Mouse (Mus musculus): ENCODE data around the gene Slc22a17. TPM values are rescaled to one million over a fixed set of nuclear protein-coding genes. Genes with fewer than 3 reads are reported as not detected.

Slc22a17 gene
- total and polyA plus RNA-seq, 2 experiments from 2014 or later = 369 to 606 TPM

DNA sequence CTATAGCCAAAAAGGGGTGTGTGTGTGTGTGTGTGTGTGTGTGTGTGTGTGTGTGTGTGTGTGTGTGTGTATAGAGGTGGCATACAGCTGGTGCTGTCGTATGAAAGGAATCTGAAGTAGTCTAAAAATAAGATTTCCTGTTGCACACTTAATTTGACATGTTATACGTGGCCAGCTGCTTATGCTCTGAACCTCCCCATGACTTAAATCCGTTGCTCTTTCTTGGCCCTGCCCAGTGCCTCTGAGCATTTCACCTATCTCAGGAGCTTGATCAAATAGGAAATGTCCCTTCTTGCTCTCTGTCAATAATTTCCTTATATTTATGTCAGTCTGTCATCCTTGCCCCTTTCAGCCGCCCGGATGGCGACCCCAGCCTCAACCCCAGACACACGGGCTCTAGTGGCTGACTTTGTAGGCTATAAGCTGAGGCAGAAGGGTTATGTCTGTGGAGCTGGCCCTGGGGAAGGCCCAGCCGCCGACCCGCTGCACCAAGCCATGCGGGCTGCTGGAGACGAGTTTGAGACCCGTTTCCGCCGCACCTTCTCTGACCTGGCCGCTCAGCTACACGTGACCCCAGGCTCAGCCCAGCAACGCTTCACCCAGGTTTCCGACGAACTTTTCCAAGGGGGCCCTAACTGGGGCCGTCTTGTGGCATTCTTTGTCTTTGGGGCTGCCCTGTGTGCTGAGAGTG, 28.8 kb downstream of the Slc22a17 start:
- Histone ChIP-seq H3K9me3 (ENCODE audit: low read length) (no peaks in the 10 kb centered on the region), H3K4me2 (ENCODE audit: low read depth, low read length) (peak overlapping the region; percentile 60), H3K9ac (replicated peaks; ENCODE audit: low read length) (peak overlapping the region; percentile 86), H3K36me3 (ENCODE audit: insufficient read depth, low read length) (0 out of 2 replicates have a peak, but pooled peaks cover 4% of the 10 kb centered on the region), H3K4me3 (ENCODE audit: low read length) (peak overlapping the region; percentile 52), H3K27ac (peak overlapping the region; percentile 93), H3K4me1 (ENCODE audit: insufficient read depth, low read length) (peaks cover 7% of the 10 kb centered on the region), H3K27me3 (ENCODE audit: insufficient read depth, low read length) (no peaks in the 10 kb centered on the region)
- ATAC-seq (peak; percentile 5; the same call in 1 of the 2 replicates), DNase-seq (ENCODE audit: low spot score) (no peak)
- 28% methylated on average over 21 of the region's 21 CpGs for WGBS
- no peak for TF ChIP-seq CTCF (IDR thresholded peaks at IDR 0.05; ENCODE audit: low read depth)

GRCm38 (mm10) chr14:54883154-54884021, 29.5 kb downstream of the Slc22a17 start, which contains the start of the genes Bcl2l2 and Gm20521:
Gene Bcl2l2 (plus strand): TSS chr14:54883377.
Gene Gm20521 (plus strand): TSS chr14:54883441.
- Histone ChIP-seq H3K36me3 (ENCODE audit: insufficient read depth, low read length) (0 out of 2 replicates have a peak, but pooled peaks cover 4% of the 10 kb centered on the region), H3K9ac (replicated peaks; ENCODE audit: low read length) (peak within 1 kb of the TSS; percentile 86), H3K27me3 (ENCODE audit: insufficient read depth, low read length) (no peaks in the 10 kb centered on the region), H3K4me3 (ENCODE audit: low read length) (peak within 1 kb of the TSS; percentile 52), H3K27ac (peak within 1 kb of the TSS; percentile 93), H3K4me1 (ENCODE audit: insufficient read depth, low read length) (peaks cover 7% of the 10 kb centered on the region), H3K9me3 (ENCODE audit: low read length) (no peaks in the 10 kb centered on the region), H3K4me2 (ENCODE audit: low read depth, low read length) (peak within 1 kb of the TSS; percentile 60)
- TF ChIP-seq CTCF (IDR thresholded peaks at IDR 0.05; ENCODE audit: low read depth) = no peak
- DNase-seq (ENCODE audit: low spot score) = peak; percentile 92
- WGBS = under 1% methylated on average over 26 of the region's 27 CpGs
- peak; percentile 93 for ATAC-seq

GRCm38 (mm10) chr14:54877048-54877715, 35.8 kb downstream of the Slc22a17 start, which contains the start of gene Ppp1r3e:
Gene Ppp1r3e (minus strand): TSS chr14:54877550.
- under 1% methylated on average over 58 of the region's 61 CpGs for WGBS
- no peaks in the 10 kb centered on the region for H3K27me3 ChIP-seq (ENCODE audit: insufficient read depth, low read length)
- DNase-seq (ENCODE audit: low spot score) = peak; percentile 80
- H3K4me2 ChIP-seq (ENCODE audit: low read depth, low read length) = peak within 1 kb of the TSS; percentile 94
- peak within 1 kb of the TSS; percentile 98 for H3K27ac ChIP-seq
- peak; percentile 86 for ATAC-seq
- no peaks in the 10 kb centered on the region for H3K9me3 ChIP-seq (ENCODE audit: low read length)
- no peaks in the 10 kb centered on the region; the same call in 1 of the 2 replicates for H3K4me1 ChIP-seq (ENCODE audit: insufficient read depth, low read length)
- H3K4me3 ChIP-seq (ENCODE audit: low read length) = peak within 1 kb of the TSS; percentile 77
- H3K36me3 ChIP-seq (ENCODE audit: insufficient read depth, low read length) = no peaks in the 10 kb centered on the region
- peak; percentile 42; the same call in 1 of the 2 replicates for TF ChIP-seq CTCF (IDR thresholded peaks at IDR 0.05; ENCODE audit: low read depth)
- peak within 1 kb of the TSS; percentile 89 for H3K9ac ChIP-seq (replicated peaks; ENCODE audit: low read length)

DNA sequence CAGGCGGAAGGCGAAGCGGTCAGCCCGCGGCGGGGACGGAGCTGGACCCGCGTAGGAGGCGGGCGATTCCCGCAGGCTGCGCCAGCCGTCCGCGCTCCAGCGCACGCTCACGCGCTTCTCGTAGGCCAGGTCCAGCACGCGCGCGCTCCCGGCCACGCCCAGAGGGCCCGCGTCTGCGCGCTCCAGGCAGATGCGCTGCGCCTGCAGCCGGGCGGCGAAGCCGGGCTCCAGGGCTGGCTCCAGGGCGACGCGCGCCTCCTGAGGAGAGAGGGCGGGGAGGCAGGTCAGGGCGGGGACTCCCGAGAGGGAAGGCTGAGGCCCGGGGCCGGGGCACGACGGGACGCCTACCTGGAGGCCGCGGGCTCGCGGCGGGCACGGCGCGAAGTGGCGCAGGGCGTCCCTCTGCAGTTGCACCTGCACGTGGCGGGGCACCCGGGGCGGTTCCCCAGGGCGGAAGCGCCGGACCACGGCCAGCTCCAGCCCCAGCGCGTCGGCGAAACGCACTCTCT, 36.3 kb downstream of the Slc22a17 start:
- DNase-seq (ENCODE audit: low spot score) (peak; percentile 97), ATAC-seq (peak; percentile 90)
- Histone ChIP-seq H3K27me3 (ENCODE audit: insufficient read depth, low read length) (no peaks in the 10 kb centered on the region), H3K4me1 (ENCODE audit: insufficient read depth, low read length) (no peaks in the 10 kb centered on the region; the same call in 1 of the 2 replicates), H3K4me2 (ENCODE audit: low read depth, low read length) (peak overlapping the region; percentile 94), H3K36me3 (ENCODE audit: insufficient read depth, low read length) (no peaks in the 10 kb centered on the region), H3K9me3 (ENCODE audit: low read length) (no peaks in the 10 kb centered on the region), H3K27ac (peak overlapping the region; percentile 98), H3K4me3 (ENCODE audit: low read length) (peak overlapping the region; percentile 77), H3K9ac (replicated peaks; ENCODE audit: low read length) (peak overlapping the region; percentile 89)
- WGBS = 2% methylated on average over 43 of the region's 72 CpGs
- no peak for TF ChIP-seq CTCF (IDR thresholded peaks at IDR 0.05; ENCODE audit: low read depth)

DNA sequence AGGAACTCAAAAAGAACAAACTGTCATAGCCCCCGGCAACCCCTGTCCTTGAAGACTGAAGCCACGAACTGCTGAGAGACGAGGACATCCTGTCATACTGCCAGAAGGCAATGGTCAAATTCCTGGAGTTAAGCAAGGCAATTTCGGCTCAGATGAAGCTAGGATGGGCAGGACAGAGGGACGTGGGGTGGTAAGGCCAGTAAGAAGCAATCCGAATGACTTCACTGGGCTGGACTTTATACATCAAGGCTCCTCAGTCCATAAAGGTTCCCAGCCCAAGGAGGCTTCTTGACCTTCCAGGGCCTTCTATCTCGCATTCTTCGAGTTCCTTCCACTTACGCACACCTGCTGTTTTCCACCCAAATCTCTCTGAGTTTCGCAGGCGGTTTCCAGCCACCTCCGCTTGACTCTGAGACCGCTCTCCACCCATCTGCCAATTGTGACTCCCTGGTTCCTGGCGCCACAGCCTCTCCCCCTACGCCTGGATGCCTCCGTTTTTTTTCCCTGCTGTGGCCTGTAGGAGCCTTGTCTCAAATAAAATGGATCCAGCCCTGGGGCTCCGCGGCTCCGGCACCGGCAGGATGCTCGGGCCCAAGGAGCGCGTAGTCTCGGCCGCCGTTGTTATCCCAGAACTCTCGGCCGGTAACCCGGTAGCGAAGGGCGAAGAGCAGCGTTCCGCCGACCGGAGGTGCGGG, 36.9 kb downstream of the Slc22a17 start:
- H3K36me3 ChIP-seq (ENCODE audit: insufficient read depth, low read length) = no peaks in the 10 kb centered on the region
- DNase-seq (ENCODE audit: low spot score) = peak; percentile 71
- H3K9ac ChIP-seq (replicated peaks; ENCODE audit: low read length) = peak overlapping the region; percentile 89
- H3K27me3 ChIP-seq (ENCODE audit: insufficient read depth, low read length) = no peaks in the 10 kb centered on the region
- H3K4me2 ChIP-seq (ENCODE audit: low read depth, low read length) = peak overlapping the region; percentile 94
- H3K4me3 ChIP-seq (ENCODE audit: low read length) = peak overlapping the region; percentile 77
- no peaks in the 10 kb centered on the region; the same call in 1 of the 2 replicates for H3K4me1 ChIP-seq (ENCODE audit: insufficient read depth, low read length)
- no peaks in the 10 kb centered on the region for H3K9me3 ChIP-seq (ENCODE audit: low read length)
- ATAC-seq = peak; percentile 64
- H3K27ac ChIP-seq = peak overlapping the region; percentile 98
- 2% methylated on average over 36 of the region's 36 CpGs for WGBS
- peak; percentile 8; the same call in 1 of the 2 replicates for TF ChIP-seq CTCF (IDR thresholded peaks at IDR 0.05; ENCODE audit: low read depth)

Data from hindbrain, postnatal 0 days (tissue).